Mouse (Mus musculus): Measurements from ENCODE around the gene Pacs2. TPM values are rescaled to one million over a fixed set of nuclear protein-coding genes. Genes with fewer than 3 reads are reported as not detected.

Pacs2 gene
- 51.8 and 54.8 TPM in 2 replicates for polyA plus RNA-seq (2012; rRNA removed)

GRCm38 (mm10) chr12:113013604-113014558 is at the start of gene Pacs2:
TSS of gene Pacs2 (plus strand) at chr12:113014508.
- peak within 1 kb of the TSS; percentile 93 for H3K4me3 ChIP-seq (replicated peaks; ENCODE audit: extremely low read depth, low read depth, low read length)
- TF ChIP-seq CTCF (IDR thresholded peaks at IDR 0.05; ENCODE audit: insufficient read depth, low read length): no peak
- TF ChIP-seq POLR2A (IDR thresholded peaks at IDR 0.05; ENCODE audit: borderline replicate concordance, extremely low read depth, low read depth, low read length): peak; percentile 97
- H3K4me1 ChIP-seq (ENCODE audit: control insufficient read depth, insufficient read depth, low read length): peaks cover 19% of the 10 kb centered on the region
- WGBS: 11% methylated on average over 84 of the region's 85 CpGs
- DNase-seq: peak; percentile 93

- TF ChIP-seq POLR2A (IDR thresholded peaks at IDR 0.05; ENCODE audit: borderline replicate concordance, extremely low read depth, low read depth, low read length): no peak
- Histone ChIP-seq H3K4me3 (replicated peaks; ENCODE audit: extremely low read depth, low read depth, low read length) (no peak overlapping the region), H3K4me1 (ENCODE audit: control insufficient read depth, insufficient read depth, low read length) (no peaks in the 10 kb centered on the region)
- no peak for DNase-seq
- WGBS: 92% methylated on average over 13 of the region's 13 CpGs
Observed at GRCm38 (mm10) chr12:112965783-112966182, 48.5 kb upstream of the Pacs2 start.

DNA sequence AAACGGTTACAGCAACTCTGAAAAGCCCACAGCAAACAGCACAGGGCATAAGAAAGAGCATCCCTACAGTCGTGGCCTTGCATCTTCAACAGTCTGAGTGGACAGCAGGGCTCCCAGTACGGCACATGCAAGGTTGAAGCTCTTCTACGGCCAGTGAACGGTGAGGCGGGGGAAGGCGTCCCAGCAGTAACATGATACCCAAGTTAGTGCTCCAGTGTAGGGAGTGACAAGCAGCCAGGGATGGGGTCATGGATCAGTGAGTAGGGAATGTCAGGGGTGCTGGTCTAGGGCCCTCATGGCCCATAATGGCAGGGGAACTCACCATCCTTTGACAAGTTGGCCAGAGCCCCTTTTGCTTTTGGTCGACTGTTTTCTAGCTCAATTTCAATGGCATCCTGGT is 45.4 kb upstream of the Pacs2 start:
- no peak for TF ChIP-seq POLR2A (IDR thresholded peaks at IDR 0.05; ENCODE audit: borderline replicate concordance, extremely low read depth, low read depth, low read length)
- no peaks in the 10 kb centered on the region for H3K4me1 ChIP-seq (ENCODE audit: control insufficient read depth, insufficient read depth, low read length)
- H3K4me3 ChIP-seq (replicated peaks; ENCODE audit: extremely low read depth, low read depth, low read length): no peak overlapping the region
- no peak for DNase-seq
- 75% methylated on average over 8 of the region's 8 CpGs for WGBS

- DNase-seq: no peak
- Histone ChIP-seq H3K4me3 (replicated peaks; ENCODE audit: extremely low read depth, low read depth, low read length) (no peak overlapping the region), H3K4me1 (ENCODE audit: control insufficient read depth, insufficient read depth, low read length) (no peaks in the 10 kb centered on the region)
- WGBS: 88% methylated on average over 6 of the region's 6 CpGs
- no peak for TF ChIP-seq POLR2A (IDR thresholded peaks at IDR 0.05; ENCODE audit: borderline replicate concordance, extremely low read depth, low read depth, low read length)
- TF ChIP-seq CTCF (IDR thresholded peaks at IDR 0.05; ENCODE audit: insufficient read depth, low read length): no peak
Observed at GRCm38 (mm10) chr12:112969616-112970015, 44.7 kb upstream of the Pacs2 start.

DNA sequence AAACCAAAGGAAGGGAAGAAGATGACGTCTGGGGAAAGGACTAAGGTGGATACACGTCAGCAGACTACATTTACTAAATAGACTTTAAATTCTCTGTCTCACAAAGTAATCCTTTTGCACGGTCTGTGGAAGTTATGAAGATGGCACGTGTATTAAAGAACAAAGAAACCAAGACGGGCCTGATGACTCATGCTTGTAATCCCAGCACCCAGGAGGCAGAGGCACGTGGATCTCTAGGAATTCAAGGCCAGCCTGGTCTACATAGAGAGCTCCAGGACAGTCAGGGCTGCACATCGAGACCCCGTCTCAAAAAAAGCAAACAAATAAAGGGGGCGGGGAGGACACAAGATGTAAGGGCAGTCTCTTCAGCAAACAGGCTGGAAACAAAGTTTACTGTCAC is 39.6 kb upstream of the Pacs2 start:
- TF ChIP-seq POLR2A (IDR thresholded peaks at IDR 0.05; ENCODE audit: borderline replicate concordance, extremely low read depth, low read depth, low read length) (no peak), CTCF (IDR thresholded peaks at IDR 0.05; ENCODE audit: insufficient read depth, low read length) (no peak)
- Histone ChIP-seq H3K4me3 (replicated peaks; ENCODE audit: extremely low read depth, low read depth, low read length) (no peak overlapping the region), H3K4me1 (ENCODE audit: control insufficient read depth, insufficient read depth, low read length) (peaks cover 6% of the 10 kb centered on the region)
- no peak for DNase-seq
- 84% methylated on average over 9 of the region's 9 CpGs for WGBS

DNA sequence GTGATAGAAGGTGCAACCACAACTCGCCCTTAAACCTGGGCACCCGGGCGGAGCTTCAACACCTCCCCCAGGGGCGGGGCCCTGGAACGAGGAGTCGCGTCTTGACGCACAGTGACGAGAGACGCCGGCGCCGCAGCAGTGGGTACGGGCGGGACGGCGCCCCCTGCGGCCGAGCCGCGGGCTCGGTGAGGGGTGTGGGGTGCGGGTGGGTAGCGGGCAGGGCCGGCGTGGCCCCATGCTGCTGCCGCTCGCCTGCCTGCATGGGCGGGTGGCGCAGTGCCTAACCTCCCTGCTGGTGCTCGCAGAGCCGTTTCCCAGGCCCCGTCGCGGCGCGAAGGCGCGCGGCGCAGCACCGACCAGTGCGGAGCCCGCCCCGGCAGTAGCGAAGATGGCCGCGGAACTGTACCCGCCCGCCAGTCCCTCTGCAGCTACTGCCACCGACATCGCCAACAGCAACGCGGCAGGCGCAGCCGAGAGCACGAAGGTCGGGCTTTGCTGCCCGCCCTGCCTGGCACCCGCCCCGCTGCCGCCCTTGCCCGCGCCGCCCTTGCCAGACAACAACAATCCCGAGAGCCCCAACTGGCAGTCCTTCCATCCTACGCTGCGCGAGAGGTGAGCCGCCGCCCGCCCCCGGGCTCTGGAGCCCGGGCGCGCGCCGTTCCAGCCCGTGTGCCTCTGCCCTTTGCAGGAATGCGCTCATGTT is 37.8 kb upstream of the Pacs2 start, which contains the start of gene Btbd6:
Btbd6 (plus strand) TSS at position 112 of the 703 bp plus-strand sequence.
- under 1% methylated on average over 79 of the region's 80 CpGs for WGBS
- peaks cover 6% of the 10 kb centered on the region for H3K4me1 ChIP-seq (ENCODE audit: control insufficient read depth, insufficient read depth, low read length)
- TF ChIP-seq CTCF (IDR thresholded peaks at IDR 0.05; ENCODE audit: insufficient read depth, low read length) (0 out of 2 replicates have a peak, but pooled peaks have one; percentile 1), POLR2A (IDR thresholded peaks at IDR 0.05; ENCODE audit: borderline replicate concordance, extremely low read depth, low read depth, low read length) (peak; percentile 46; the same call in 1 of the 2 replicates)
- peak within 1 kb of the TSS; percentile 83 for H3K4me3 ChIP-seq (replicated peaks; ENCODE audit: extremely low read depth, low read depth, low read length)
- DNase-seq: peak; percentile 86

- no peak for DNase-seq
- TF ChIP-seq POLR2A (IDR thresholded peaks at IDR 0.05; ENCODE audit: borderline replicate concordance, extremely low read depth, low read depth, low read length): no peak
- TF ChIP-seq CTCF (IDR thresholded peaks at IDR 0.05; ENCODE audit: insufficient read depth, low read length): no peak
- peak overlapping the region; percentile 83 for H3K4me3 ChIP-seq (replicated peaks; ENCODE audit: extremely low read depth, low read depth, low read length)
- H3K4me1 ChIP-seq (ENCODE audit: control insufficient read depth, insufficient read depth, low read length): peaks cover 6% of the 10 kb centered on the region
- WGBS: 44% methylated on average over 12 of the region's 12 CpGs
Observed at GRCm38 (mm10) chr12:112977156-112977555, 37.2 kb upstream of the Pacs2 start.

DNA sequence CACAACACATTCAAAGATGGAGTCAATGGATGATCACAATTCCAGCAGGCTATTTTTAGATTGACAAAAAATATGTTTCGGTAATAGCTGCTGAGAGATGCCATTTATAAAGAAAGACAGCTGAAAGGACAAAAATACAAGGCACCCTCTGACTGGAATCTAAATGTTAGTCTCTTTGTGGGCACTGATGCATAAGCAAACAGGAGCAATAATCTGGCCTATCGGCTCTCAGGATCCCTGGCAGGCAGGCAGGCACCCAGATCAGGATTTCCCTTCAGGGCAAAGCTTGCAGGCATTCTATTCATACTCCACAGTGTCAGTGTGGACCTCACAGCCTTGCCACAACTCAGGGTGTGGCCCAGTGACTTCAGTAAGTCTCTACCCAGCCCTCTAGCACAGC is 32.3 kb upstream of the Pacs2 start:
- WGBS: 63% methylated on average over 2 of the region's 2 CpGs
- TF ChIP-seq CTCF (IDR thresholded peaks at IDR 0.05; ENCODE audit: insufficient read depth, low read length) (no peak), POLR2A (IDR thresholded peaks at IDR 0.05; ENCODE audit: borderline replicate concordance, extremely low read depth, low read depth, low read length) (no peak)
- H3K4me1 ChIP-seq (ENCODE audit: control insufficient read depth, insufficient read depth, low read length): peaks cover 4% of the 10 kb centered on the region
- no peak for DNase-seq
- H3K4me3 ChIP-seq (replicated peaks; ENCODE audit: extremely low read depth, low read depth, low read length): no peak overlapping the region

GRCm38 (mm10) chr12:112985346-112985745 is 29.0 kb upstream of the Pacs2 start:
- no peak for DNase-seq
- 97% methylated on average over 6 of the region's 6 CpGs for WGBS
- H3K4me3 ChIP-seq (replicated peaks; ENCODE audit: extremely low read depth, low read depth, low read length): no peak overlapping the region
- H3K4me1 ChIP-seq (ENCODE audit: control insufficient read depth, insufficient read depth, low read length): no peaks in the 10 kb centered on the region
- TF ChIP-seq CTCF (IDR thresholded peaks at IDR 0.05; ENCODE audit: insufficient read depth, low read length) (peak; percentile 37), POLR2A (IDR thresholded peaks at IDR 0.05; ENCODE audit: borderline replicate concordance, extremely low read depth, low read depth, low read length) (no peak)
